11 mouse cellular contexts compared by ENCODE assay signal in genomic region chrX:12004416-12004815, GRCm38 (mm10).
DNase-seq lines count a peak whose midpoint lies in the region; ATAC-seq and TF ChIP-seq lines count a peak whose summit lies in the region.
"Had no signal": no experiment of that assay in that cellular context is flagged by ENCODE, and none has a peak within 500 bp of the region (broad histone marks: within the 10 kb centered on the region; RNA-seq: fewer than 3 reads in every experiment).

No protein-coding gene starts in this region.

- H3K27ac ChIP-seq in forebrain, embryonic 13.5 days: no peak overlapping the region
- no peak overlapping the region for H3K27ac ChIP-seq in forebrain, embryonic 12.5 days
- H3K27ac ChIP-seq in midbrain, embryonic 10.5 days (replicated peaks): peak overlapping the region; percentile 91
- H3K27ac ChIP-seq in midbrain, embryonic 13.5 days: no peak overlapping the region
- no peak overlapping the region for H3K27ac ChIP-seq in limb, embryonic 13.5 days
- 0 out of 2 replicates have a peak overlapping the region, but pooled peaks have one; percentile 53 for H3K27ac ChIP-seq in olfactory bulb, adult 2 months (ENCODE audit: insufficient read depth, low read depth, low read length)
- H3K27ac ChIP-seq: neural tube, embryonic 15.5 days had no signal

- 9% methylated on average over 16 of the region's 16 CpGs for WGBS in forebrain, embryonic 13.5 days
- 11% methylated on average over 16 of the region's 16 CpGs for WGBS in forebrain, embryonic 12.5 days
- WGBS in midbrain, embryonic 10.5 days: 9% methylated on average over 16 of the region's 16 CpGs
- WGBS in midbrain, embryonic 13.5 days: 11% methylated on average over 16 of the region's 16 CpGs
- WGBS in limb, embryonic 13.5 days: 12% methylated on average over 16 of the region's 16 CpGs
- WGBS in olfactory bulb, adult 2 months: 25% methylated on average over 16 of the region's 16 CpGs

- 0 out of 2 replicates have a peak overlapping the region, but pooled peaks have one; percentile 4 for H3K4me2 ChIP-seq in forebrain, embryonic 13.5 days
- H3K4me2 ChIP-seq in forebrain, embryonic 12.5 days: no peak overlapping the region
- H3K4me2 ChIP-seq in midbrain, embryonic 13.5 days (replicated peaks): no peak overlapping the region
- 0 out of 2 replicates have a peak overlapping the region, but pooled peaks have one; percentile 4 for H3K4me2 ChIP-seq in limb, embryonic 13.5 days (replicated peaks)
- H3K4me2 ChIP-seq: neural tube, embryonic 15.5 days had no signal

- no peak for DNase-seq in midbrain, embryonic 10.5 days (ENCODE audit: low spot score)
- DNase-seq in layer of hippocampus, adult 8-10 months (ENCODE audit: low spot score in 2 of 2): no peak
- DNase-seq: gastrocnemius, postnatal 36 days; kidney, postnatal 14 days had no signal

- no peak overlapping the region for H3K4me3 ChIP-seq in forebrain, embryonic 13.5 days
- no peak overlapping the region for H3K4me3 ChIP-seq in forebrain, embryonic 12.5 days (replicated peaks)
- H3K4me3 ChIP-seq in midbrain, embryonic 10.5 days: peak overlapping the region; percentile 5; the same call in 1 of the 2 replicates
- H3K4me3 ChIP-seq in midbrain, embryonic 13.5 days (replicated peaks): no peak overlapping the region
- H3K4me3 ChIP-seq in limb, embryonic 13.5 days: no peak overlapping the region
- H3K4me3 ChIP-seq in olfactory bulb, adult 2 months (ENCODE audit: insufficient read depth, low read depth, low read length): no peak overlapping the region
- H3K4me3 ChIP-seq: neural tube, embryonic 15.5 days had no signal

- no peaks in the 10 kb centered on the region for H3K36me3 ChIP-seq in forebrain, embryonic 13.5 days (ENCODE audit: poor library complexity, severe bottlenecking)
- no peaks in the 10 kb centered on the region for H3K36me3 ChIP-seq in forebrain, embryonic 12.5 days (replicated peaks)
- H3K36me3 ChIP-seq in midbrain, embryonic 10.5 days: no peaks in the 10 kb centered on the region
- no peaks in the 10 kb centered on the region for H3K36me3 ChIP-seq in midbrain, embryonic 13.5 days
- H3K36me3 ChIP-seq in limb, embryonic 13.5 days: no peaks in the 10 kb centered on the region
- H3K36me3 ChIP-seq: neural tube, embryonic 15.5 days had no signal

- no peak overlapping the region for H3K9ac ChIP-seq in forebrain, embryonic 13.5 days
- no peak overlapping the region for H3K9ac ChIP-seq in forebrain, embryonic 12.5 days
- H3K9ac ChIP-seq in midbrain, embryonic 13.5 days (replicated peaks): no peak overlapping the region
- H3K9ac ChIP-seq in limb, embryonic 13.5 days: no peak overlapping the region
- H3K9ac ChIP-seq: neural tube, embryonic 15.5 days had no signal

- TF ChIP-seq POLR2A in olfactory bulb, adult 2 months (IDR thresholded peaks at IDR 0.05; ENCODE audit: insufficient read depth, low read depth, low read length): no peak

- peaks cover 80% of the 10 kb centered on the region for H3K4me1 ChIP-seq in forebrain, embryonic 13.5 days
- peaks cover 74% of the 10 kb centered on the region for H3K4me1 ChIP-seq in forebrain, embryonic 12.5 days
- peaks cover 86% of the 10 kb centered on the region for H3K4me1 ChIP-seq in midbrain, embryonic 10.5 days
- peaks cover 80% of the 10 kb centered on the region for H3K4me1 ChIP-seq in midbrain, embryonic 13.5 days (replicated peaks)
- H3K4me1 ChIP-seq in limb, embryonic 13.5 days: peaks cover 63% of the 10 kb centered on the region
- H3K4me1 ChIP-seq in olfactory bulb, adult 2 months (ENCODE audit: control insufficient read depth, insufficient read depth, low read length): peaks cover 53% of the 10 kb centered on the region

- no peak for TF ChIP-seq CTCF in olfactory bulb, adult 2 months (IDR thresholded peaks at IDR 0.05; ENCODE audit: insufficient read depth, low read depth, low read length)

- ATAC-seq in forebrain, embryonic 13.5 days: no peak
- no peak for ATAC-seq in forebrain, embryonic 12.5 days (ENCODE audit: low FRiP score)
- ATAC-seq in midbrain, embryonic 13.5 days: no peak
- ATAC-seq in limb, embryonic 13.5 days (ENCODE audit: low FRiP score, low read depth): no peak
- ATAC-seq in inflammation-experienced regulatory T-cells, adult 6 months: no peak

- peaks cover 59% of the 10 kb centered on the region for H3K27me3 ChIP-seq in forebrain, embryonic 13.5 days
- H3K27me3 ChIP-seq in forebrain, embryonic 12.5 days: peaks cover 94% of the 10 kb centered on the region
- peaks cover 100% of the 10 kb centered on the region for H3K27me3 ChIP-seq in midbrain, embryonic 10.5 days (ENCODE audit: low read depth, poor library complexity, severe bottlenecking)
- peaks cover 80% of the 10 kb centered on the region for H3K27me3 ChIP-seq in midbrain, embryonic 13.5 days
- H3K27me3 ChIP-seq in limb, embryonic 13.5 days: peaks cover 95% of the 10 kb centered on the region

- H3K9me3 ChIP-seq in forebrain, embryonic 13.5 days (replicated peaks): no peaks in the 10 kb centered on the region
- H3K9me3 ChIP-seq in forebrain, embryonic 12.5 days: no peaks in the 10 kb centered on the region
- no peaks in the 10 kb centered on the region for H3K9me3 ChIP-seq in midbrain, embryonic 10.5 days (replicated peaks)
- H3K9me3 ChIP-seq in midbrain, embryonic 13.5 days: no peaks in the 10 kb centered on the region
- H3K9me3 ChIP-seq in limb, embryonic 13.5 days: no peaks in the 10 kb centered on the region
- H3K9me3 ChIP-seq: neural tube, embryonic 15.5 days had no signal

Comparison
In these comparisons a context has a peak if more than half of its experiments do, and no peak if none do; other contexts are left out.
1. H3K27ac ChIP-seq: peak in midbrain, embryonic 10.5 days (single experiment) and olfactory bulb, adult 2 months (single experiment); none in forebrain, embryonic 13.5 days (single experiment), forebrain, embryonic 12.5 days (single experiment), midbrain, embryonic 13.5 days (single experiment) and limb, embryonic 13.5 days (single experiment).
2. H3K4me2 ChIP-seq: peak in forebrain, embryonic 13.5 days (single experiment) and limb, embryonic 13.5 days (single experiment); none in forebrain, embryonic 12.5 days (single experiment) and midbrain, embryonic 13.5 days (single experiment).